Mouse (Mus musculus) left cerebral cortex, adult 18-20 months (tissue): ENCODE measurements at regions not wholly inside any gene's neighbourhood (a gene's known extent, or its start where the extent isn't known, plus 50 kb on each side); places are given as distances from the start of the nearest gene placed in this dataset.

ENCODE experiments used
- DNase-seq, 2 experiments: peaks; one replicate each; pipeline ENCODE4 v3.0.0; 2021 to 2022; ENCODE audit warnings: low spot score in 2 of 2, mixed read lengths in 1 of 2

DNA sequence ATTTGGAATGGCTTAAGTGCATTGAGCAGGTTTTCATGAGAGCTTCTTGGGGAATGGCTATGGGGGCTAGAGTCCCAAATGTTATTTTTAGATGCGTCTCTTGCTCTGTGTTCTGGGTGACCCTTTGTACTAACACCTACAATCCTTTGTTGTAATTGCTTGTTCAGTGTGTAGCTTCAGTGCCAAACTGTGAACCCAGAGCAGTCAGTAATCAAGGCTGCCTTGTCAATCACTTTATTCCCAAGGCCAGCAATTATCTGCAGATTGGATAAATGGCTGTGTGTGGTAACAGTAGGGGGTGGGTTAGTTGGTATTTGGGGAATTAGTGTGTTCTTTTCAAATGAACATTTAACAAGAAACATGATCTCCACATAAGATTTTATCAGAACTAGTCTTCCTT, 390.4 kb downstream of the Poteg start:
- no peak for DNase-seq

- no peak for DNase-seq
These were observed 419.1 kb downstream of the Poteg start for GRCm38 (mm10) chr8:27866468-27866995.

DNA sequence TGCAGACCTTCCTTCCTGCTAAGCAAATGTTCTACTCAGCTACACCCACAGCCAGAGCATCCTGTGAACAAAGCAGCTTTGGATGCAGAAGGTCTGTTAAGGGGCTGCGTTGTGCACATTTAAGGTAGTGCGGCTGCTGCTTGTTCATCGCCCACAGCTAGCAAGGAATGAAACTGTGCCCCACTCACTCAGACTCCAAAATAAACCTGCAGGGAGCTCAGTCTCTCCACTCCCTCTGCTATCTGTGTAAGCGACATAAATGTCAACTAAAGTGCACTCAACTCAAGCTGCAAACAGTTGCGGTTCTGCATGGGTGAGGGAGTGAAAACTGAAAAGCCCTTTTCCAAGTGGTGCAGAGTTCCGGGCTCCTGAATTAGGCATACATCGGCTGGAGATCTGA, 421.1 kb downstream of the Poteg start:
- peak; percentile 49 to 72 for DNase-seq

DNA sequence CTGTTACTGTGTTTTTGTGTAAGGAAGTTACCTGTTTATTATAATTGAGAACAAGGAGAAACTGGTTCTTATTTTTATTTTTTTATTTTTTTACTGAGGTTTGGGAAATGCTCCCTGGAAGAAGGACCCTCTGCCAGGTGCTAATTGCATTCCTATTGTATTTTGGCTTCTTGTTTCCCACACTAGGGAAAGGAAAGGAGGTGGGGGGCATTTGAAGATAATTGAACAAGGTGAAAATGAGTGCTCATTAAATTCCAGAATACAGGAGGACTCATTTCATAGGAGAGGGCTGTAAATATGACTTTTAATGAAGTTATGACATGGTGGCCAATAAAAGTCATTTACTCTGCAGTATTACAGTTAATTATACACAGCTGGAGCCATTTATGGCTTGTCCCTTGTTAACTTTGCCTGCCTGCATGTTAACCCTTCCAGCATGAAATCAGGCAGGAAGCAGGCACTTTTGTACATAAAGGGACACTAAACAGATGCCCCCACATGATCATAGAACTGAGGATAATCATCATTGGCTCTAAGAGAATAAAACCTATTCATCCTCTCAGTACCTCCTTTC, 430.3 kb downstream of the Poteg start:
- no peak for DNase-seq

GRCm38 (mm10) chr8:27889292-27889691, 441.8 kb downstream of the Poteg start:
- DNase-seq: no peak

GRCm38 (mm10) chr8:27894325-27894724, 446.9 kb downstream of the Poteg start:
- DNase-seq: peak in 1 of 2 experiments; percentile 3

- DNase-seq: no peak
These were observed 452.6 kb downstream of the Poteg start for GRCm38 (mm10) chr8:27900115-27900514.

DNA sequence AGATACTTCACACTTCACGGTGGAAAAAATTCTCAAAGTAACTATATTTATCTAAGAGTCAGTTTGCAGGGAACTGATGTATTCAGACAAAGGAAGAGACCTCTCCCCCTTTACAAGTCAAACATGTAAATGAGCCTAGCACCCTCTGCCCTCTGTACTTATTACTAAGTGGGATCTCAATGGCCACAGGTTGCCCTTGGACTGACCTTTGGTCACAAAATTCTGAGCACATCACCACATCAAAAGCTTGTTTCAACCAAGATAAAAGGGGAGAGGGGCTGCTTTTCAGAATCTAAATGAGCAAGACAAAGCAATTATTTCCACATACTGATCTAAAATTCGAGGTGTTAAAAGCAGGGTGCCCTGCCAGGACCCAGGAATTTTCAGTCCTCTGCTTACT, 456.3 kb downstream of the Poteg start:
- DNase-seq: no peak

DNA sequence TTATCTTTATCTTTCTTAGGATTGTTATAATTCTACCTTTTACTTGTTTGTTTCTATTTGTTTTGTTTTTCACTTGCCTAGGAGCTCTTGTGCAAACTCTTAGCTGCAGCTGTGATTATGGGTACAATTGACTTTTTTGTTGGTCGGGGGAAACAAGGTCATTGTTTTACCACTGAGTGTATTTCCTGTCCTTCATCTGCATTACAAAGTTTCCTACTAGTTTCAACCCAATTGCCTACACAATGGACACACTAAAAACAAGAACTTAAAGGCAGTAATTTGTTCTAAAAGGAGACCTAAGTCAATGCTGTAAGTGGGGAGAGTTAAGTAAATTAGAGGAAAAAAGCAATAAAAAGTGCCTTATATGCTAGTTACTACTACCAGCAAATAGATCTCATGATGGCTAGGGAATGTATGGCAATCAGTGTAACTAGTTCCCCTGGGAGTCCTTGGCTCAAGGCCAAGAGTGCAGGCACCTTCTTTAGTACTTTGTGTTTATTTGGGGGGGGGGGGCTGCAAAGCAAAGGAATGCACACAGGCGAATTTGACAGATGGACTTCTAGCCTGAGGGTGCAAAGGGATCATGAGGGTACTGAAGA, 462.0 kb downstream of the Poteg start:
- no peak for DNase-seq

DNA sequence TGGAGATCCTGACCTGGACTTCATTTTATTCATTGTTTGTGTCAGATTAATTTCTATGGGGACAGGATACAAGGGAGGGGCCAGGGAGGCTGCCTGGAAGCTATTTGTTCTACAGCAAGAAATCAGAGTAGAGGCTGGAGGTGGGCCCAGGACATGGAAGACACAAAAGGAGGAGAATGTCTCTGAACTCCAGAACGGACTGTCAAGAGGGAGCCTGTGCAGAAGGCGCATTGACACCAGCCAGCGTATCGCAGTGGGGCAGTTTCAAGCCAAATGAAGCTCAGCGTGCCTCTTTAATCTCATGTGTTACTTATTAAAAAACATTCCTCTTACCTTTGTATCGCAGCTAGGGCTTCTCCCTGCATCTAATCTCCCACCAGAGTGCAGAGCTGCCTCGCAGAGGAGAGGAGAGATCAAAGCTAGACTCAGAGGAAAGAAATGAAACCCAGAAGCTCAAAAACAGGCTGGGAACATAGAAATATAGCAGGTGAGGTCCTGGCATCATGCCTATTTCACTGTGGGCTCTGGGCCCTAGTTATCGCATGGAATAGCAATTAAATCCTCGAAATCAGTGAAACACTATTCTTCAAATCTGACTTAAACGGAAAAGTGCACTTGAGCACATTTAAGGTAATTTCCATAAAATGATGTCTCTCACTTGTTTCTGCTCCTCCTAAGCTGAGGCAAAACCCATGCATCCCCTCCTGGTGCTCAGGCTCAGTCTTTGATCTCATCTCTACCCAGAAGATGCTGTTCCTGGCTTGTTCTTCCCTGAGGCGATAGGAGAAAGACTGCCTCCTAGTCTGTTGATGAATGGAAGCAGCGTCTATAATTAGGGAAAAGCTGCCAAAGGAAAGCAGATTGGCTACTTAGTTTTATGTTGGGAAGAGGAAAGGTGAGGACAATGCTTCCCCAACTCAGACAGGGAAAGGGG, 491.4 kb downstream of the Poteg start:
- no peak for DNase-seq

- no peak for DNase-seq
These were observed 507.5 kb downstream of the Poteg start for GRCm38 (mm10) chr8:27955000-27955399.

DNA sequence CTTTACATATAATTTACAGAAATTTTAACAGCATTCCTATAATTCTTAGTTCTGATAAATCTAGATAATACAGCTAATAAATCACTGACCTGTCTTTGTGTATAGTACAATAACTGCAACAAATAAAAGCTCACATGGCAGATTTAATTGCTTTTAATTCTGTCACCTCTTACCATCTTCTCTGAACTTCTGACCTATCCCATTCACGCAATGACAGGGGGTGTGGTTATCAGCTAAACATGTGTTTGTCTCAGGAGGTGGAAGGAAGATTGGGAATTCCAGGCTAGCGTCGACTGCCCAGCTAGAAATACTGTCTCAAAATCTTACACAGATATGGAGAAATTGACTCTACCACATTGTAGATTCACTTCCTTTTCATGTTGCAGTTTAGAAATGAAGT, 533.5 kb downstream of the Poteg start:
- no peak for DNase-seq

DNA sequence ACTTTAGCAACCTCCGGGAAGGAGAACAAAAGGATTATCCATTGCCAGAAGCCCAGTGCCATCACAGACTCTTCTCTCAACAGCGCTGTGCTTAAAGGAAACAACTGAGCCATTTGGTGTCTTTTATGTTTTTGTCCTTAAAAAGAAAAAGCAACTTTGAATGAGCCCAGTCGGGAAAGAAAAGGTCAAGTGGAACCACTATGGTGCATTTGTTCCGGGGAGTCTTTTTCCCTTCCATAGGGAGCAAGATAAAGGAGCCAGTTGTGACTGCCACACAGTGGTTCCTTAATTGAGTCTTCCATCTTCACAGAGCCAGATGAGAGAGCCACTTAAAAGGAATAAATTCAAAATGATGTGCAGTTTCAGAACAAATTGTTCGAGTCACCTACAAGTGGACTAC, 534.3 kb downstream of the Poteg start:
- no peak for DNase-seq

DNA sequence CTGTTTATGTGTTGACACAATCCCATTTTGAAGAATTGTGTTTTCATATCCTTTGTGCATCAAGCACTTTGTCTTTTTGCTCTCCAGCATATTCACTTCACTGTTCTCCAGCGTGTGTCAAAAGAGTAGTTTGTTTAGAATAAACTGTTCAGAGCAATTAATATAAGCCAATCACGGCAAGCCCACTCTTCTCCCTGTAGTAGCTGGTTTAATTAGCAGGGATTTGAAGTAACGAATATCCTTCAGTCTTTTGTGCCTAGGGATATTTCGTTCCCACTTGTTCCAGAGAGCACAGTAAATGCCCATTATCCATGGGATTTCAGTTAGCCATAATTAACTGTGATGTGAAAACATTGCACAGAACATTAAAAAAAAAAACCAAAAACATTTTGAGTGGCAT, 565.4 kb downstream of the Poteg start:
- DNase-seq: no peak
